Mouse (Mus musculus) ovary, adult 2 months (tissue): Measurements from ENCODE around the gene Vapa. TPM values are rescaled to one million over a fixed set of nuclear protein-coding genes. Genes with fewer than 3 reads are reported as not detected.

Source experiments
- polyA plus RNA-seq: library from polyadenylated mRNA; depleted of rRNA; stranded (reverse); fragments of >200 nt; gene quantifications from 2 replicates; pipeline ENCODE4 v1.2.3, GENCODE M21; 2012; rRNA removed

Vapa gene
- polyA plus RNA-seq: 109 and 121 TPM in 2 replicates

DNA sequence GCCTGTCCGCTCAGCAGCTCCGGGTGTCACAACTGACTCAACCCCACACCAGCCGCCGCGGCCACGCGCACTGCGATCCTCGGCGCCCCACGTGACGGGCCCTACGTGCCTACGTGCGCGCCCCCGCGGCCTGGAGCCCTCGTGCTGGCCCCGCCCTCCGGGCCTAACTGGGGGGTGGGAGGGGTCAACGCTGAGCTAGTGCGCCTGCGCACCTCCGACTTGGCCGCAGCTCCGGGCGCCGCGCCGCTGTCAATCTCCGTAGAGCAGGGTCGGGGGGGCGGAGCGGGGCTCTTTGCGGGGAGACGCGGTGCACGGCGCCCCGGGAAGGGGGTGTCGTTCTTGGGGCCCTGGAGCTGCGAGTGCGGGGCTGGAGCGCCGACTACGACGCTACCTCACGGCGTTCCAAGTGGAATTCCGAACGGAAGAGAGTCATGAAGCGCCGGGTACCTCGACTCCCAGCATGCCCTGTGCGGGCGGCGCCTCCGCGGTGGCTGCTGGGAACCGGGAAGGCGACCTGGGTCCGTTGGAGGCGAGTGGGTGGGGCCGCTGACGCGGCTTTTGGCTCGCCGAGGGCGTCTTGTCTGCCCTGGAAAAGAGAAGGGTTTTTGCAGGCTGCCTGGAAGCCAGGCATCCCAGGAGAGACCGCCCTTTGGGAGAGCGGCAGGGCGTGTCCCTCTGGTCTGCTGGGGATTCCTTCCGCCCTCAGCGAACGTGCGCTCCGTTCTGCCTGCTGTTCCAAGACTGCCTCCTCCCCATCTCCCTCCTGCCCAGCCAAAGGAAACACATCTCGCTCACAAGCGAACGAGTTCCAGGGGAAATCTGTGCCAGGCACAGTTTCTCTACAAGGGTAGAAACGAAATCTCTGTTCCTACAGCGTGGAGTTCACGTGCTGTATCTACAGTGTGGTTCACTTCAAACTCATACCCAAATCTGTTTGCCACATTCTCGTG lies at the start of gene Vapa:
Vapa (minus strand) TSS at position 93 of the 950 bp plus-strand sequence.

DNA sequence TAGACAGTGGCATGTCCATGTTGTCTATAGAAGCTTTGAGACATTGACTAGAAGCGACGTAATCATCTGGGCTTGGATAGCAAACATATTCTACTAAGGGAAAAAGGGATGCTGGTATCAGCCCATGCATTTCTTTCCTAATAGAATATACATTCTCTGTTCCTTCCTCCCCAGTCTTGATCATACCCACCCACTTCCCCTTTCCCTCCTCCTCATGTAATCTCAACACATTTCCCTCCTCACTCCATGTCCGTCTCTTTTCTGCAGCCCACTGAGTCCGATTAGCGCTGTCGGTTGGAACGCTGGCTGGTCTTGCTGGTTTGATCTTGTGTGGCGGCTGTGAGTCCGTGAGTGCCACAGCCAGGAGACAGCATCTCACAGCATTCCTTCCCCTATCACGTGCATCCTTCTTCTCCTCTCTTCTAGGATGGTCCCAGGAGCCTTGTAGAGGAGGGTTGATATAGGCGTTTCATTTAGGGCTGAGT lies 28.4 kb upstream of the Vapa start, which contains the start of gene Txndc2:
Txndc2 (minus strand) TSS at position 435 of the 485 bp plus-strand sequence.

DNA sequence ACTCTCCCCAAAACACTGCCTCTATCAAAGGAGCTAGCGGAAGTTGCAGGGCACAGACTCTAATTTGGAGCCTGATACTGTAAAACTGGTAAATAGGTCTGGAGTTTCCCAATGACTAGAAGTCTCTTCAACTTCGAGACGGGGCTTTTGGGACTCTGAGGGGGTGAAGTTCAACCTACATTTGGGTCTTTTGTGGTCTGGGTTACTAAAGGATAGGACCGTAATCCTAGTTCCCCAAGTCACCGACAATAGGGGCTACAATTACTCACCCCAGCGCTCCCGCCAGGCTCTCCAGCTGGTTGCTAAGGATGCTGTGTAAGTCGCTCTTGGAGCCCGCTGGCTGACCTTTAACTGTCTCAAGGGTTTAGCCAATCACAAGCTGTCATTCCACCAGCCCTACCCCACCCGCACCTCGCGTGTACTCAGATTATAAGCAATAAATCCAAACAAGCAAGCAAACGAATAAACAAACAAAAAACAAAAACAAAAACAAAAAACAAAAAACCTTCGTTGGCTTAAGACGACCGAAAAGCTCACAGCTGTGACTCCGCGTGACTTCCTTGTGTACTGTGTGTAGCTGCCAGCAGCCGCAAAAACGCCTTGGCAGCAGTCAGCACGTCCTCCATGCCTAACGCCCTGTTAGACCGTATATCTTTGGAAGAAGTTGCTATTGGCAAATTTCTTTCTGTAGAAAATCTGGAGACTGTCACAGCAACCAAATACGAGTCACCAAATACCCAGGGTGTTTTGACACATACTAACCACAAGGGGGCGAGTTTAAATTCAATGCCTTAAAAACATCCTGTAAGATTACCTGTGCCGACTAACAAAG lies 72.7 kb downstream of the Vapa start, which contains the start of gene Tmem232:
Tmem232 (minus strand) TSS at position 342 of the 832 bp plus-strand sequence.

Other genes with a start within 250 kb of the Vapa start
- 0.42 and 0.79 TPM in 2 replicates for gene Tmem232, start 72.8 kb downstream of the Vapa start, polyA plus RNA-seq
- 0.57 and 1.3 TPM in 2 replicates for gene Txndc2, start 28.6 kb upstream of the Vapa start, polyA plus RNA-seq
- 48.9 and 62.0 TPM in 2 replicates for gene Rab31, start 159.2 kb upstream of the Vapa start, polyA plus RNA-seq
- 50.4 and 54.1 TPM in 2 replicates for gene Ppp4r1, start 169.0 kb upstream of the Vapa start, polyA plus RNA-seq